Mouse (Mus musculus) midbrain, embryonic 10.5 days (tissue): ENCODE measurements around the gene Tmem184b. TPM values are rescaled to one million over a fixed set of nuclear protein-coding genes. Genes with fewer than 3 reads are reported as not detected.

Experiments used
- DNase-seq: peaks from one replicate; pipeline ENCODE4 v3.0.0-alpha.2; 2017; ENCODE audit warnings: low spot score
- H3K27ac ChIP-seq: fragments of 300-500 bp; sonication (generic); replicated peaks from 2 replicates; pipeline ENCODE4 v1.5.1; 2016; ENCODE audit warnings: mild to moderate bottlenecking
- H3K27me3 ChIP-seq: fragments of 300-500 bp; sonication (generic); 2 replicates; pipeline ENCODE4 v1.6.1; 2016; ENCODE audit warnings: low read depth, mild to moderate bottlenecking; ENCODE audit not compliant: poor library complexity, severe bottlenecking
- H3K36me3 ChIP-seq: fragments of 300-500 bp; sonication (generic); 2 replicates; pipeline ENCODE4 v1.6.1; 2016; ENCODE audit warnings: mild to moderate bottlenecking, moderate library complexity
- H3K4me1 ChIP-seq: fragments of 300-500 bp; sonication (generic); 2 replicates; pipeline ENCODE4 v1.6.1; 2016
- H3K4me3 ChIP-seq: fragments of 300-500 bp; sonication (generic); 2 replicates; pipeline ENCODE4 v1.5.1; 2016; ENCODE audit warnings: mild to moderate bottlenecking, moderate library complexity
- H3K9me3 ChIP-seq: fragments of 300-500 bp; sonication (generic); replicated peaks from 2 replicates; pipeline ENCODE4 v1.6.1; 2016; ENCODE audit warnings: mild to moderate bottlenecking
- WGBS: fragments of 180-500 bp; shearing (Covaris S2); methylation state at CpG from one replicate; pipeline ENCODE4 v1.1.7; 2016; 5-methylcytosine and 5-hydroxymethylcytosine counted together
- polyA plus RNA-seq: library from polyadenylated mRNA; unstranded; fragments of >200 nt; fragmentation: Nextera tagmentation; extraction: Ambion mirVana; gene quantifications from 2 replicates; pipeline ENCODE4 v1.2.1, GENCODE M21; 2016

Gene Tmem184b
- polyA plus RNA-seq, 1 experiment from 2014 or later = 56.3 TPM

GRCm38 (mm10) chr15:79438816-79439215, 35.4 kb upstream of the Tmem184b start:
- WGBS = 91% methylated on average over 8 of the region's 8 CpGs
- Histone ChIP-seq H3K36me3 (peaks cover 59% of the 10 kb centered on the region), H3K9me3 (peaks cover 6% of the 10 kb centered on the region; the same call in 1 of the 2 replicates), H3K27me3 (peaks cover 7% of the 10 kb centered on the region; the same call in 1 of the 2 replicates), H3K4me1 (peaks cover 90% of the 10 kb centered on the region), H3K27ac (no peak overlapping the region), H3K4me3 (peak overlapping the region; percentile 91; the same call in 1 of the 2 replicates)
- DNase-seq = no peak

- DNase-seq = no peak
- 90% methylated on average over 6 of the region's 6 CpGs for WGBS
- Histone ChIP-seq H3K27ac (no peak overlapping the region), H3K9me3 (peaks cover 8% of the 10 kb centered on the region; the same call in 1 of the 2 replicates), H3K4me1 (peaks cover 89% of the 10 kb centered on the region), H3K36me3 (peaks cover 64% of the 10 kb centered on the region), H3K27me3 (peaks cover 2% of the 10 kb centered on the region; the same call in 1 of the 2 replicates), H3K4me3 (peak overlapping the region; percentile 91; the same call in 1 of the 2 replicates)
Measured at GRCm38 (mm10) chr15:79438209-79438810, 34.9 kb upstream of the Tmem184b start.

GRCm38 (mm10) chr15:79437541-79438208, 34.3 kb upstream of the Tmem184b start:
- Histone ChIP-seq H3K4me3 (peak overlapping the region; percentile 20; the same call in 1 of the 2 replicates), H3K27ac (no peak overlapping the region), H3K4me1 (peaks cover 89% of the 10 kb centered on the region), H3K36me3 (peaks cover 70% of the 10 kb centered on the region), H3K9me3 (peaks cover 8% of the 10 kb centered on the region; the same call in 1 of the 2 replicates), H3K27me3 (no peaks in the 10 kb centered on the region)
- DNase-seq = no peak
- WGBS = 93% methylated on average over 12 of the region's 12 CpGs

GRCm38 (mm10) chr15:79436481-79436921, 33.1 kb upstream of the Tmem184b start:
- Histone ChIP-seq H3K9me3 (peaks cover 8% of the 10 kb centered on the region; the same call in 1 of the 2 replicates), H3K27ac (0 out of 2 replicates have a peak overlapping the region, but pooled peaks have one; percentile 76), H3K4me3 (peak overlapping the region; percentile 20; the same call in 1 of the 2 replicates), H3K27me3 (no peaks in the 10 kb centered on the region), H3K4me1 (peaks cover 90% of the 10 kb centered on the region), H3K36me3 (peaks cover 82% of the 10 kb centered on the region)
- 71% methylated on average over 7 of the region's 7 CpGs for WGBS
- no peak for DNase-seq

GRCm38 (mm10) chr15:79435191-79435671, 31.9 kb upstream of the Tmem184b start:
- 26% methylated on average over 7 of the region's 7 CpGs for WGBS
- peak overlapping the region; percentile 23; the same call in 1 of the 2 replicates for H3K4me3 ChIP-seq
- H3K9me3 ChIP-seq = peaks cover 8% of the 10 kb centered on the region; the same call in 1 of the 2 replicates
- H3K27me3 ChIP-seq = no peaks in the 10 kb centered on the region
- DNase-seq = peak; percentile 53
- peak overlapping the region; percentile 76 for H3K27ac ChIP-seq
- peaks cover 95% of the 10 kb centered on the region for H3K36me3 ChIP-seq
- H3K4me1 ChIP-seq = peaks cover 82% of the 10 kb centered on the region

GRCm38 (mm10) chr15:79432892-79433291, 29.5 kb upstream of the Tmem184b start:
- WGBS = 47% methylated on average over 21 of the region's 21 CpGs
- H3K9me3 ChIP-seq = peaks cover 8% of the 10 kb centered on the region; the same call in 1 of the 2 replicates
- DNase-seq = peak; percentile 40
- no peak overlapping the region for H3K4me3 ChIP-seq
- peaks cover 58% of the 10 kb centered on the region for H3K4me1 ChIP-seq
- H3K27me3 ChIP-seq = no peaks in the 10 kb centered on the region
- peaks cover 100% of the 10 kb centered on the region for H3K36me3 ChIP-seq
- H3K27ac ChIP-seq = peak overlapping the region; percentile 66

GRCm38 (mm10) chr15:79432328-79432727, 29.0 kb upstream of the Tmem184b start:
- Histone ChIP-seq H3K4me3 (no peak overlapping the region), H3K9me3 (peaks cover 8% of the 10 kb centered on the region; the same call in 1 of the 2 replicates), H3K36me3 (peaks cover 100% of the 10 kb centered on the region), H3K4me1 (peaks cover 53% of the 10 kb centered on the region), H3K27me3 (no peaks in the 10 kb centered on the region), H3K27ac (peak overlapping the region; percentile 66)
- WGBS = 84% methylated on average over 11 of the region's 11 CpGs
- no peak for DNase-seq

- Histone ChIP-seq H3K4me3 (no peak overlapping the region), H3K9me3 (peaks cover 8% of the 10 kb centered on the region; the same call in 1 of the 2 replicates), H3K27ac (peak overlapping the region; percentile 66), H3K4me1 (peaks cover 49% of the 10 kb centered on the region), H3K27me3 (no peaks in the 10 kb centered on the region), H3K36me3 (peaks cover 100% of the 10 kb centered on the region)
- no peak for DNase-seq
- WGBS = 79% methylated on average over 7 of the region's 7 CpGs
Measured at GRCm38 (mm10) chr15:79431925-79432324, 28.6 kb upstream of the Tmem184b start.

- Histone ChIP-seq H3K4me3 (no peak overlapping the region), H3K9me3 (peaks cover 8% of the 10 kb centered on the region; the same call in 1 of the 2 replicates), H3K27me3 (no peaks in the 10 kb centered on the region), H3K27ac (no peak overlapping the region), H3K4me1 (peaks cover 35% of the 10 kb centered on the region), H3K36me3 (peaks cover 100% of the 10 kb centered on the region)
- WGBS = 79% methylated on average over 10 of the region's 10 CpGs
- no peak for DNase-seq
Measured at GRCm38 (mm10) chr15:79430461-79431000, 27.2 kb upstream of the Tmem184b start.

GRCm38 (mm10) chr15:79429994-79430393, 26.6 kb upstream of the Tmem184b start:
- no peak overlapping the region for H3K4me3 ChIP-seq
- no peak overlapping the region for H3K27ac ChIP-seq
- H3K4me1 ChIP-seq = peaks cover 29% of the 10 kb centered on the region
- H3K27me3 ChIP-seq = no peaks in the 10 kb centered on the region
- H3K9me3 ChIP-seq = peaks cover 8% of the 10 kb centered on the region; the same call in 1 of the 2 replicates
- no peak for DNase-seq
- H3K36me3 ChIP-seq = peaks cover 100% of the 10 kb centered on the region
- 95% methylated on average over 8 of the region's 9 CpGs for WGBS

- H3K36me3 ChIP-seq = peaks cover 100% of the 10 kb centered on the region
Measured at GRCm38 (mm10) chr15:79429527-79429926, 26.2 kb upstream of the Tmem184b start.

GRCm38 (mm10) chr15:79428616-79429015, 25.2 kb upstream of the Tmem184b start:
- peaks cover 100% of the 10 kb centered on the region for H3K36me3 ChIP-seq
- H3K4me1 ChIP-seq = peaks cover 16% of the 10 kb centered on the region
- no peak overlapping the region for H3K4me3 ChIP-seq
- no peaks in the 10 kb centered on the region for H3K27me3 ChIP-seq
- H3K9me3 ChIP-seq = no peaks in the 10 kb centered on the region
- no peak overlapping the region for H3K27ac ChIP-seq
- 84% methylated on average over 4 of the region's 4 CpGs for WGBS
- DNase-seq = no peak

More at GRCm38 (mm10) chr15:79429527-79429926, 26.2 kb upstream of the Tmem184b start:
- WGBS = 91% methylated on average over 12 of the region's 12 CpGs
- Histone ChIP-seq H3K27me3 (no peaks in the 10 kb centered on the region), H3K27ac (no peak overlapping the region), H3K4me1 (peaks cover 25% of the 10 kb centered on the region), H3K4me3 (no peak overlapping the region), H3K9me3 (peaks cover 8% of the 10 kb centered on the region; the same call in 1 of the 2 replicates)
- DNase-seq = no peak
